Mouse (Mus musculus): ENCODE measurements at regions not wholly inside any gene's neighbourhood (a gene's known extent, or its start where the extent isn't known, plus 50 kb on each side); places are given as distances from the start of the nearest gene placed in this dataset.

DNA sequence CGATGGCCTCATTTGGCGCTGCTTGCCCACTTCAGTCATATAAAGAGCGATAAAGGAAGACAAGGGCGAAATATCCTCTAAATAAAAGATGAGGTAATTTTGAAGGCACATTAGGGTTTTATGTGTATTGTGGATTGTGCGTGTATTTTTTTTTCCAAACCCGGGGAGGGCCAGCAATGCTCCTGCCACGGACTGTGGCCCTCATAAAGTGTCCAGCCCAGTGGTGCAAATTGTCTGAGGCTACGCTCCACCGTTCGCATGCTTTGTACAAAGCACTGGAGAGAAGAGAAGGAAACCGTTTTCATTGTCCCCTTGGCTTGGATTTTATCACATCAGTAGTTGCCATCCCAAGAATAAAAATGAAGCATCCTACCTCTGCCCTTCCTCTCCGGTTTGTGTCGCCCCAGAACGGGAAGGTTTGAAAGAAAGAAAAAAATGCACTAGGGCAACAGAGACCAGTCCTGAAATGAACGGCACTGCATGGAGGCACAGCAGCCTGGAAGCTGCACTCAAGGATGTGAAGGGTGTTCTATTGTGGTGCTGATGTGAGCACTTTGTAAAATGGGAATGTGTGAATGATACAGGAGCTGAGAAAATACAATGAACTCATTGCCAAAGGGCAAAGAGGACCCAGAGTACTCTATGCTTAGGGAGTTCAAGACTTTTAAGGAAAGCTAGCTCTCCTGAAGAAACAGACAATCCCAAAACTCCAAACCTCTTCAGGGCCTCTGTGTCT lies 1004.7 kb upstream of the A1bg start:
- Histone ChIP-seq H3K4me2 (ENCODE audit: low read depth, low read length) (no peak overlapping the region), H3K9me3 (replicated peaks; ENCODE audit: control insufficient read depth, low read length) (no peaks in the 10 kb centered on the region), H3K9ac (replicated peaks; ENCODE audit: low read depth, low read length) (no peak overlapping the region), H3K27me3 (ENCODE audit: control insufficient read depth, insufficient read depth, low read length) (no peaks in the 10 kb centered on the region), H3K27ac (ENCODE audit: low read depth) (no peak overlapping the region), H3K4me3 (ENCODE audit: low read depth, low read length) (no peak overlapping the region), H3K36me3 (replicated peaks; ENCODE audit: control insufficient read depth, insufficient read depth, low read length) (no peaks in the 10 kb centered on the region), H3K4me1 (ENCODE audit: control insufficient read depth, insufficient read depth) (no peaks in the 10 kb centered on the region)
- no peak for ATAC-seq (ENCODE audit: insufficient read depth, low read depth)
- WGBS: 78% methylated on average over 15 of the region's 15 CpGs
- no peak for DNase-seq (ENCODE audit: low spot score)
- TF ChIP-seq EP300 (IDR thresholded peaks at IDR 0.05; ENCODE audit: low read depth): no peak
- no peak for TF ChIP-seq CTCF (IDR thresholded peaks at IDR 0.05; ENCODE audit: low read depth)

DNA sequence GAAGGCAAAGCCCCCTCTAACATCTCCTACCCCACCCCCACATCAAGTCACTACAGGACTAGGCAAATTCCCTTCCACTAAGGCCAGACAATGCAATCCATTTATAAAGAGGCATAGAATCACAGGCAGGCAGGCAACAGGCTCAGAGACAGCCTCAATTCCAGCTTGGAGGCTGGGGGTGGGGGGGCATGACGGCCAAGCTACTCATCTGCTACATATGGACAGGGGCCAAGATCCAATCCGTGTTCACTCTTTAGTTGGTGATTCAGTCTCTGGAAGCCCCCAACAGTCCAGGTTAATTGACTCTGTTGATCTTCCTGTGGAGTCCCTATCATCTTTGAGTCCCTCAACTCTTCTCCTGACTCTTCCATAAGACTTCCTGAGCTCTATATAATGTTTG lies 997.2 kb upstream of the A1bg start:
- DNase-seq (ENCODE audit: low spot score) (no peak), ATAC-seq (ENCODE audit: insufficient read depth, low read depth) (no peak)
- WGBS: 58% methylated on average over 2 of the region's 2 CpGs
- no peaks in the 10 kb centered on the region for H3K4me1 ChIP-seq (ENCODE audit: control insufficient read depth, insufficient read depth)
- no peak overlapping the region for H3K9ac ChIP-seq (replicated peaks; ENCODE audit: low read depth, low read length)
- no peak overlapping the region for H3K4me3 ChIP-seq (ENCODE audit: low read depth, low read length)
- H3K27me3 ChIP-seq (ENCODE audit: control insufficient read depth, insufficient read depth, low read length): no peaks in the 10 kb centered on the region
- TF ChIP-seq EP300 (IDR thresholded peaks at IDR 0.05; ENCODE audit: low read depth) (no peak), CTCF (IDR thresholded peaks at IDR 0.05; ENCODE audit: low read depth) (no peak)
- H3K36me3 ChIP-seq (replicated peaks; ENCODE audit: control insufficient read depth, insufficient read depth, low read length): no peaks in the 10 kb centered on the region
- H3K9me3 ChIP-seq (replicated peaks; ENCODE audit: control insufficient read depth, low read length): no peaks in the 10 kb centered on the region
- no peak overlapping the region for H3K27ac ChIP-seq (ENCODE audit: low read depth)
- no peak overlapping the region for H3K4me2 ChIP-seq (ENCODE audit: low read depth, low read length)

DNA sequence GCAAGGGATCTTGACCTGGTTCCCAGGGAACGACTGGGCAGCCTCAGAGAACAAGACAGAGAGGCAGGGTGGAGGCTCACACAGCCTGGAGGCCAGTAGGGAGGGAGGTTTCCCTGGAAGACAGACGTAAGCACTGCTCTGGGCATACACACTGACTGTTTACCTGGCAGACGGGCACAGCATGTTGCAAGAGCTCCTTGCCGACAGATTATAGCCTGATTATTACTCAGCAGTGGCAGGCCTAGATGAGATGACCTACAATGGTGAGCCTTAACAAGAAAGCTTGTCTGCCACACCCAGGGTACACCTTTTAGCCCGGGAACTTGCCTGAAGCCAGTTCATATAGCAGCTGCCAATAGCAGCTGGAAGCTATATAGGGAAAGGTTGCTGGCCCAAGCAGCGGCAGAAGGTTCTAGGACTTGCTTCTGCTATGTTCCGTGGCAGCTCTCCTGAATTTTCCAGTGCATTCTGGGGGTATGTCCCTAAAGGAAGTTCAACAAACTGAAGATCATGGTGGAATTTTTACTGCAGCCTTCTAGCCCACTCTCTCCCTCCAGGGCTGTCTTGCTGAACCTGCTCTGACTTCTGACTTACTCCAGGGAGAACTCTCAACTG lies 990.8 kb upstream of the A1bg start:
- ATAC-seq (ENCODE audit: insufficient read depth, low read depth): no peak
- H3K27me3 ChIP-seq (ENCODE audit: control insufficient read depth, insufficient read depth, low read length): no peaks in the 10 kb centered on the region
- DNase-seq (ENCODE audit: low spot score): no peak
- no peak overlapping the region for H3K4me3 ChIP-seq (ENCODE audit: low read depth, low read length)
- no peak overlapping the region for H3K27ac ChIP-seq (ENCODE audit: low read depth)
- TF ChIP-seq EP300 (IDR thresholded peaks at IDR 0.05; ENCODE audit: low read depth) (no peak), CTCF (IDR thresholded peaks at IDR 0.05; ENCODE audit: low read depth) (no peak)
- H3K4me2 ChIP-seq (ENCODE audit: low read depth, low read length): no peak overlapping the region
- H3K36me3 ChIP-seq (replicated peaks; ENCODE audit: control insufficient read depth, insufficient read depth, low read length): no peaks in the 10 kb centered on the region
- WGBS: 79% methylated on average over 7 of the region's 7 CpGs
- H3K9me3 ChIP-seq (replicated peaks; ENCODE audit: control insufficient read depth, low read length): no peaks in the 10 kb centered on the region
- H3K4me1 ChIP-seq (ENCODE audit: control insufficient read depth, insufficient read depth): no peaks in the 10 kb centered on the region
- no peak overlapping the region for H3K9ac ChIP-seq (replicated peaks; ENCODE audit: low read depth, low read length)

DNA sequence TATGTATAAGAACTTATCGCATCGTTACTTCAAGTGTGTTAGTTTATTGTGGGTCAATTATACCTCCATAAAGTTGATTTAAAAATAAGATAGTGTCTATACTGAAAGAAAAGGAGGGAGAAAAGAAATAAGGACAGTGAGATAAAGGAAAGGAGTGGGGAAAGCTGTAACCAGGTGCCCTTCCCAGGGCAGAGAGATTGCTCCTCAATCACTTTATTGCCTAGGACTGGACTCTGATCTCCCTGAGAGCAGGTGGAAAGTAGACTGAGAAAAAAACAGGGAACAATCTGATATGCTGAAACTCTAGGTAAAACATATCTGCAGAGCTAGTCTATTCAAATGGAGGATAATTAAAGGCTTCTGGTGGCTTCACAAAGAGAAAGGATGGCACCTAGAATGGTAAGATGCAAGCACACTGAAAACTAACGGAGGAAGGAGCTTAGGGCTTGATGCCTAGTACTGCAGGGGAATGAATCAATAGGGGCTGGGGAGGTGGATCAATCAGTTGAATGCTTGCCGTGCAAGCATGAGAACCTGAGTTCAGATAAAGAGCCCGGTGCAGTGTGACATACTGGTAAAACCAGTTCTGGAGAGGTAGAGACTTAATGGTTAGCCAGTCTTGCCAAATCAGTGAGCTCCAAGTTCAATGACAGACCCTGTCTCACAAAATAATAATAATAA lies 982.5 kb upstream of the A1bg start:
- Histone ChIP-seq H3K27me3 (ENCODE audit: control insufficient read depth, insufficient read depth, low read length) (no peaks in the 10 kb centered on the region), H3K4me3 (ENCODE audit: low read depth, low read length) (no peak overlapping the region), H3K4me1 (ENCODE audit: control insufficient read depth, insufficient read depth) (no peaks in the 10 kb centered on the region), H3K27ac (ENCODE audit: low read depth) (no peak overlapping the region), H3K36me3 (replicated peaks; ENCODE audit: control insufficient read depth, insufficient read depth, low read length) (no peaks in the 10 kb centered on the region), H3K4me2 (ENCODE audit: low read depth, low read length) (no peak overlapping the region), H3K9me3 (replicated peaks; ENCODE audit: control insufficient read depth, low read length) (no peaks in the 10 kb centered on the region), H3K9ac (replicated peaks; ENCODE audit: low read depth, low read length) (no peak overlapping the region)
- DNase-seq (ENCODE audit: low spot score) (no peak), ATAC-seq (ENCODE audit: insufficient read depth, low read depth) (no peak)
- TF ChIP-seq EP300 (IDR thresholded peaks at IDR 0.05; ENCODE audit: low read depth) (no peak), CTCF (IDR thresholded peaks at IDR 0.05; ENCODE audit: low read depth) (no peak)
- WGBS: 87% methylated on average over 5 of the region's 5 CpGs

DNA sequence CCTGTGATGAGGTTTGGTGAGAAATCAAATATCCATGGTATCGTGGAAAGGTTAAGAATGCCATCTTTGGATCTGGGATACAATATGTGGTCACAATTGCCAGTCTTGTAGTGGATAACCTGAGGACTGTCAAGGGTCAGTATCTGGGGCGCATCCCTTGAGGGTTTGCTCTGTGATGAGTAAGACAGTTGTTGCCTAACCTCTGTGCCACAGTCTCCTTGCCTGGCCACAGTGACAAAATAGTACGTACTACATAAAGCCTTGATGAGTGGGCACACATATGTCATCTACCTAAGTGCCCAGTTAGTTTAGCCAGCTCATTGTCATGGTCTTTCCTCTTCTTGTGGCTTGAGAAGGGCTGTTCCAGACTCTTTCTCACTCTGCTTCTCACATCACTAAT lies 977.0 kb upstream of the A1bg start:
- Histone ChIP-seq H3K9ac (replicated peaks; ENCODE audit: low read depth, low read length) (no peak overlapping the region), H3K27me3 (ENCODE audit: control insufficient read depth, insufficient read depth, low read length) (no peaks in the 10 kb centered on the region), H3K9me3 (replicated peaks; ENCODE audit: control insufficient read depth, low read length) (no peaks in the 10 kb centered on the region), H3K4me2 (ENCODE audit: low read depth, low read length) (no peak overlapping the region), H3K4me3 (ENCODE audit: low read depth, low read length) (no peak overlapping the region), H3K27ac (ENCODE audit: low read depth) (no peak overlapping the region), H3K4me1 (ENCODE audit: control insufficient read depth, insufficient read depth) (no peaks in the 10 kb centered on the region), H3K36me3 (replicated peaks; ENCODE audit: control insufficient read depth, insufficient read depth, low read length) (no peaks in the 10 kb centered on the region)
- WGBS: 88% methylated on average over 3 of the region's 3 CpGs
- DNase-seq (ENCODE audit: low spot score) (no peak), ATAC-seq (ENCODE audit: insufficient read depth, low read depth) (no peak)
- TF ChIP-seq CTCF (IDR thresholded peaks at IDR 0.05; ENCODE audit: low read depth) (no peak), EP300 (IDR thresholded peaks at IDR 0.05; ENCODE audit: low read depth) (no peak)

Measured in heart, postnatal 0 days (tissue).